Mouse (Mus musculus): ENCODE measurements around the gene Ppp1cb. TPM values are rescaled to one million over a fixed set of nuclear protein-coding genes. Genes with fewer than 3 reads are reported as not detected.
"Not testable (repeated sequence)": the region's sequence is repeated elsewhere in the genome, so short reads cannot be mapped to it uniquely, and the experiment has no call there.

Gene Ppp1cb
- total RNA-seq (2021), result 100 to 1,000 TPM; 382 to 407 TPM
- long read RNA-seq, experiment 1, full-length matches to known transcripts, result 203 of 218 reads
- long read RNA-seq, experiment 1, partial matches to known transcripts, result 4 of 218 reads
- long read RNA-seq, experiment 1, other reads (novel, unspliced or antisense), result 11 of 218 reads
- long read RNA-seq, experiment 2, full-length matches to known transcripts, result 227 of 248 reads
- long read RNA-seq, experiment 2, partial matches to known transcripts, result 6 of 248 reads
- long read RNA-seq, experiment 2, other reads (novel, unspliced or antisense), result 15 of 248 reads

GRCm38 (mm10) chr5:32458408-32459143, at the start of gene Ppp1cb:
TSS of gene Ppp1cb (plus strand) at chr5:32458843.
- DNase-seq (ENCODE audit: low spot score in 2 of 2), result peak; percentile 93 to 97

GRCm38 (mm10) chr5:32409747-32410146, 48.9 kb upstream of the Ppp1cb start:
- no peak for DNase-seq (ENCODE audit: low spot score in 2 of 2)

- DNase-seq (ENCODE audit: low spot score in 2 of 2), result no peak
These were observed 47.5 kb upstream of the Ppp1cb start for GRCm38 (mm10) chr5:32410954-32411688.

GRCm38 (mm10) chr5:32412186-32412950, 46.3 kb upstream of the Ppp1cb start:
- DNase-seq (ENCODE audit: low spot score in 2 of 2), result no peak

- DNase-seq (ENCODE audit: low spot score in 2 of 2), result no peak
These were observed 45.6 kb upstream of the Ppp1cb start for GRCm38 (mm10) chr5:32413083-32413482.

- DNase-seq (ENCODE audit: low spot score in 2 of 2), result no peak
These were observed 45.1 kb upstream of the Ppp1cb start for GRCm38 (mm10) chr5:32413569-32413968.

GRCm38 (mm10) chr5:32414461-32414985, 44.1 kb upstream of the Ppp1cb start:
- DNase-seq (ENCODE audit: low spot score in 2 of 2), result no peak

GRCm38 (mm10) chr5:32415554-32415953, 43.1 kb upstream of the Ppp1cb start:
- DNase-seq (ENCODE audit: low spot score in 2 of 2), result no peak

GRCm38 (mm10) chr5:32416881-32417280, 41.8 kb upstream of the Ppp1cb start:
- no peak for DNase-seq (ENCODE audit: low spot score in 2 of 2)

GRCm38 (mm10) chr5:32422081-32422589, 36.5 kb upstream of the Ppp1cb start:
- no peak for DNase-seq (ENCODE audit: low spot score in 2 of 2)

- no peak for DNase-seq (ENCODE audit: low spot score in 2 of 2)
These were observed 35.1 kb upstream of the Ppp1cb start for GRCm38 (mm10) chr5:32423339-32424046.

GRCm38 (mm10) chr5:32424464-32424863, 34.2 kb upstream of the Ppp1cb start:
- DNase-seq (ENCODE audit: low spot score in 2 of 2), result no peak

- no peak for DNase-seq (ENCODE audit: low spot score in 2 of 2)
These were observed 33.0 kb upstream of the Ppp1cb start for GRCm38 (mm10) chr5:32425485-32426171.

- DNase-seq (ENCODE audit: low spot score in 2 of 2), result no peak
These were observed 28.2 kb upstream of the Ppp1cb start for GRCm38 (mm10) chr5:32430399-32430798.

GRCm38 (mm10) chr5:32434346-32434745, 24.3 kb upstream of the Ppp1cb start:
- DNase-seq (ENCODE audit: low spot score in 2 of 2), result not testable (repeated sequence)

- DNase-seq (ENCODE audit: low spot score in 2 of 2), result no peak
These were observed 23.0 kb upstream of the Ppp1cb start for GRCm38 (mm10) chr5:32435612-32436011.

GRCm38 (mm10) chr5:32437901-32438563, 20.6 kb upstream of the Ppp1cb start:
- DNase-seq (ENCODE audit: low spot score in 2 of 2), result no peak

- DNase-seq (ENCODE audit: low spot score in 2 of 2), result no peak
These were observed 20.1 kb upstream of the Ppp1cb start for GRCm38 (mm10) chr5:32438564-32438922.

GRCm38 (mm10) chr5:32441336-32441735, 17.3 kb upstream of the Ppp1cb start:
- peak in 1 of 2 experiments; percentile 22 for DNase-seq (ENCODE audit: low spot score in 2 of 2)

Measured in layer of hippocampus, postnatal 14 days (tissue).